Mouse (Mus musculus) midbrain, embryonic 14.5 days (tissue): ENCODE measurements around the gene Gpr156. TPM values are rescaled to one million over a fixed set of nuclear protein-coding genes. Genes with fewer than 3 reads are reported as not detected.

Source experiments
- ATAC-seq: fragments of 200-750 bp; cut with Nextera tagmentation; 2 replicates; pipeline ENCODE4 v1.8.0; 2017; ENCODE audit warnings: moderate number of reproducible peaks, moderate library complexity; ENCODE audit not compliant: low FRiP score, low TSS enrichment
- DNase-seq: peaks from one replicate; pipeline ENCODE4 v3.0.0-alpha.2; 2015
- H3K27ac ChIP-seq: fragments of 300-500 bp; sonication (generic); replicated peaks from 2 replicates; pipeline ENCODE4 v1.5.1; 2014; ENCODE audit warnings: mild to moderate bottlenecking, low read depth, low read length, moderate library complexity
- H3K27me3 ChIP-seq: fragments of 300-500 bp; sonication (generic); 2 replicates; pipeline ENCODE4 v1.6.1; 2014; ENCODE audit warnings: low read length, control low read depth, mixed read lengths; ENCODE audit not compliant: control insufficient read depth, insufficient read depth
- H3K36me3 ChIP-seq: fragments of 300-500 bp; sonication (generic); 2 replicates; pipeline ENCODE4 v1.6.1; 2014; ENCODE audit warnings: low read length, control low read depth; ENCODE audit not compliant: control insufficient read depth, insufficient read depth
- H3K4me1 ChIP-seq: fragments of 300-500 bp; sonication (generic); 2 replicates; pipeline ENCODE4 v1.6.1; 2014; ENCODE audit warnings: mild to moderate bottlenecking, antibody characterized with exemption, low read length, control low read depth; ENCODE audit not compliant: control insufficient read depth, insufficient read depth
- H3K4me2 ChIP-seq: fragments of 300-500 bp; sonication (generic); 2 replicates; pipeline ENCODE4 v1.6.1; 2014; ENCODE audit warnings: mild to moderate bottlenecking, low read length, moderate library complexity
- H3K4me3 ChIP-seq: fragments of 300-500 bp; sonication (generic); replicated peaks from 2 replicates; pipeline ENCODE4 v1.5.1; 2014; ENCODE audit warnings: low read depth, low read length
- H3K9ac ChIP-seq: fragments of 300-500 bp; sonication (generic); replicated peaks from 2 replicates; pipeline ENCODE4 v1.6.1; 2014; ENCODE audit warnings: mild to moderate bottlenecking, low read length, moderate library complexity
- H3K9me3 ChIP-seq: fragments of 300-500 bp; sonication (generic); 2 replicates; pipeline ENCODE4 v1.6.1; 2016; ENCODE audit warnings: low read length, control low read depth, mixed read lengths; ENCODE audit not compliant: control insufficient read depth
- WGBS: fragments of 180-500 bp; shearing (Covaris S2); extraction: QIAGEN DNeasy Blood & Tissue Kit; methylation state at CpG from one replicate; pipeline ENCODE4 v1.1.7; 2014; 5-methylcytosine and 5-hydroxymethylcytosine counted together
- polyA plus RNA-seq: library from polyadenylated mRNA; unstranded; fragments of >200 nt; fragmentation: Nextera tagmentation; extraction: Ambion mirVana; gene quantifications from 2 replicates; pipeline ENCODE4 v1.2.1, GENCODE M21; 2014

Gene Gpr156
- polyA plus RNA-seq, 1 experiment from 2014 or later: 7.6 TPM

GRCm38 (mm10) chr16:38009041-38009825 is 92.9 kb downstream of the Gpr156 start:
- WGBS: 87% methylated on average over 14 of the region's 14 CpGs
- Histone ChIP-seq H3K4me2 (no peak overlapping the region), H3K9ac (no peak overlapping the region), H3K27me3 (no peaks in the 10 kb centered on the region), H3K36me3 (0 out of 2 replicates have a peak, but pooled peaks cover 5% of the 10 kb centered on the region), H3K4me1 (no peaks in the 10 kb centered on the region), H3K27ac (no peak overlapping the region), H3K9me3 (no peaks in the 10 kb centered on the region), H3K4me3 (no peak overlapping the region)
- DNase-seq (no peak), ATAC-seq (no peak)

- no peak overlapping the region for H3K4me2 ChIP-seq
- no peaks in the 10 kb centered on the region for H3K9me3 ChIP-seq
- H3K9ac ChIP-seq: no peak overlapping the region
- ATAC-seq (no peak), DNase-seq (no peak)
- no peak overlapping the region for H3K27ac ChIP-seq
- no peaks in the 10 kb centered on the region for H3K4me1 ChIP-seq
- no peak overlapping the region for H3K4me3 ChIP-seq
- no peaks in the 10 kb centered on the region for H3K36me3 ChIP-seq
- WGBS: 93% methylated on average over 13 of the region's 13 CpGs
- H3K27me3 ChIP-seq: no peaks in the 10 kb centered on the region
These were observed 95.2 kb downstream of the Gpr156 start for GRCm38 (mm10) chr16:38011486-38011885.

- no peak for DNase-seq
- Histone ChIP-seq H3K9me3 (no peaks in the 10 kb centered on the region), H3K27ac (no peak overlapping the region), H3K4me2 (no peak overlapping the region), H3K36me3 (no peaks in the 10 kb centered on the region), H3K27me3 (no peaks in the 10 kb centered on the region), H3K4me3 (no peak overlapping the region), H3K9ac (no peak overlapping the region), H3K4me1 (no peaks in the 10 kb centered on the region)
- ATAC-seq: no peak
- 75% methylated on average over 5 of the region's 5 CpGs for WGBS
These were observed 96.1 kb downstream of the Gpr156 start for GRCm38 (mm10) chr16:38012382-38012781.

- Histone ChIP-seq H3K4me2 (no peak overlapping the region), H3K36me3 (no peaks in the 10 kb centered on the region), H3K4me3 (no peak overlapping the region), H3K27me3 (no peaks in the 10 kb centered on the region), H3K9ac (no peak overlapping the region), H3K27ac (no peak overlapping the region), H3K9me3 (no peaks in the 10 kb centered on the region), H3K4me1 (no peaks in the 10 kb centered on the region)
- WGBS: 76% methylated on average over 4 of the region's 4 CpGs
- ATAC-seq (no peak), DNase-seq (no peak)
These were observed 96.6 kb downstream of the Gpr156 start for GRCm38 (mm10) chr16:38012891-38013290.

- DNase-seq (no peak), ATAC-seq (no peak)
- 83% methylated on average over 4 of the region's 4 CpGs for WGBS
- Histone ChIP-seq H3K27me3 (no peaks in the 10 kb centered on the region), H3K27ac (no peak overlapping the region), H3K4me3 (no peak overlapping the region), H3K36me3 (no peaks in the 10 kb centered on the region), H3K9ac (no peak overlapping the region), H3K9me3 (no peaks in the 10 kb centered on the region), H3K4me2 (no peak overlapping the region), H3K4me1 (no peaks in the 10 kb centered on the region)
These were observed 98.7 kb downstream of the Gpr156 start for GRCm38 (mm10) chr16:38014951-38015350.

GRCm38 (mm10) chr16:38016928-38017524 is 100.7 kb downstream of the Gpr156 start:
- Histone ChIP-seq H3K27me3 (no peaks in the 10 kb centered on the region), H3K4me2 (no peak overlapping the region), H3K36me3 (no peaks in the 10 kb centered on the region), H3K9ac (no peak overlapping the region), H3K4me3 (no peak overlapping the region), H3K9me3 (no peaks in the 10 kb centered on the region), H3K27ac (no peak overlapping the region), H3K4me1 (no peaks in the 10 kb centered on the region)
- DNase-seq (no peak), ATAC-seq (no peak)
- 89% methylated on average over 8 of the region's 8 CpGs for WGBS

GRCm38 (mm10) chr16:38017958-38018376 is 101.7 kb downstream of the Gpr156 start:
- Histone ChIP-seq H3K4me2 (no peak overlapping the region), H3K36me3 (no peaks in the 10 kb centered on the region), H3K4me3 (no peak overlapping the region), H3K9ac (no peak overlapping the region), H3K9me3 (no peaks in the 10 kb centered on the region), H3K27me3 (no peaks in the 10 kb centered on the region), H3K4me1 (no peaks in the 10 kb centered on the region), H3K27ac (no peak overlapping the region)
- ATAC-seq: no peak
- 10% methylated on average over 4 of the region's 4 CpGs for WGBS
- peak; percentile 27 for DNase-seq

GRCm38 (mm10) chr16:38032644-38033043 is 116.3 kb downstream of the Gpr156 start:
- Histone ChIP-seq H3K36me3 (no peaks in the 10 kb centered on the region), H3K9ac (no peak overlapping the region), H3K4me3 (no peak overlapping the region), H3K4me2 (no peak overlapping the region), H3K27me3 (no peaks in the 10 kb centered on the region), H3K27ac (no peak overlapping the region), H3K4me1 (no peaks in the 10 kb centered on the region), H3K9me3 (no peaks in the 10 kb centered on the region)
- WGBS: 94% methylated on average over 9 of the region's 9 CpGs
- no peak for DNase-seq
- ATAC-seq: no peak

- DNase-seq (no peak), ATAC-seq (no peak)
- Histone ChIP-seq H3K4me3 (no peak overlapping the region), H3K4me2 (no peak overlapping the region), H3K36me3 (no peaks in the 10 kb centered on the region), H3K27me3 (no peaks in the 10 kb centered on the region), H3K27ac (no peak overlapping the region), H3K4me1 (no peaks in the 10 kb centered on the region), H3K9me3 (no peaks in the 10 kb centered on the region), H3K9ac (no peak overlapping the region)
- WGBS: 67% methylated on average over 5 of the region's 5 CpGs
These were observed 116.8 kb downstream of the Gpr156 start for GRCm38 (mm10) chr16:38033071-38033470.
